Mouse (Mus musculus): Measurements from ENCODE around the gene Il20.

Il20 gene

DNA sequence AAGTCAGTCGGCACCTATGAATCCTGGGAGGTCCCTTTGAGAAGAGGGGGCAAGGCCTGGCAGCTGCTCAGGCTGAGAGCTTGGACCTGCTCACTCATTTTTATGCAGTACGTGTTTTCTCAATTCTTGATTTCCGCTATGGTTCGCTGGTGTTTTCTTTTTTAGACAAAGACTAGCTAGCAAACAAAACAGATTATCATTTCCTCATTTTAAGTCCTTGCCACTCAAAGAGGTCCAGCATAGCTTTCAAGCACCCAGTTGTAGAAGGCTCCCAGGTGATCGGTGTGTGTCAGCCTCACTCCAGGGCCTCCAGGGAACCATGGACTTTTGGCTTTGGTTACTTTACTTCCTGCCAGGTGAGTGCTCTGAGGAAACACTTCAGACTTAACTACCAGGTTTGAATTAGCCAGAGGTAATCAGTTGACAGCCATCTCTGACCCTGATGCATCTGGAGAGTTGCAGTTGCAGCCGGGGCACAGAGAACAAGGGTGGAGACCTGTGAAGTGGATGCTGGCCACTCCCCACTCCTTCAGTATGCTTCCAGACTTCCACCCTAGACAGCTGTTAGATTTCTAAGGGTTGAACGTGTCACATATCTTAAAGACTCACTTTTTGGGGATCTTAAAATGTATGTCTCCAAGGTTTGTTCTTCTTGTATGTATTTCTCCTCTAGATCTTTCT, 45.6 kb downstream of the Il20 start, which contains the start of gene Fcmr:
Gene Fcmr (plus strand): TSS at position 129 of the 681 bp plus-strand sequence.
- in situ Hi-C loops (cut with MboI) = no loop called here

DNA sequence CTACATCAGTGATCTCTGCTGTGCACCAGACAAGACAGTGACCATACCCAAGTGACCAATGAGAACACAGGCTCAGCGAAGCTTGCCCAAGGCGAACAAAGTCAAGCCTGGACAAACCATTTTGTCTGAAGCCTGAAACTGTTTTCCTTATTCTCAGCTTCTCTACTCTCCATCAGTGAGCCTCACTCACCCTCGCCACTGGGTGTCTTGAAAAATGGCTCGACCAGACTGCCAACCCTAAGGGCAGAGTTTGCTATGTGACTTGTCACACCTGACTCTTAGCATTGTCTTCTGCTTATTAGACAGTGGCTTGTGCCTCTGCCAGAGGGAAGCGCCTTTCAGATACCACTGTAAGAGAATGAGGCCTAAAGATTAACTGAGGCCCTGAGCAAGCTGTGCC, 46.5 kb downstream of the Il20 start:
- in situ Hi-C loops (cut with MboI) = no loop called here

DNA sequence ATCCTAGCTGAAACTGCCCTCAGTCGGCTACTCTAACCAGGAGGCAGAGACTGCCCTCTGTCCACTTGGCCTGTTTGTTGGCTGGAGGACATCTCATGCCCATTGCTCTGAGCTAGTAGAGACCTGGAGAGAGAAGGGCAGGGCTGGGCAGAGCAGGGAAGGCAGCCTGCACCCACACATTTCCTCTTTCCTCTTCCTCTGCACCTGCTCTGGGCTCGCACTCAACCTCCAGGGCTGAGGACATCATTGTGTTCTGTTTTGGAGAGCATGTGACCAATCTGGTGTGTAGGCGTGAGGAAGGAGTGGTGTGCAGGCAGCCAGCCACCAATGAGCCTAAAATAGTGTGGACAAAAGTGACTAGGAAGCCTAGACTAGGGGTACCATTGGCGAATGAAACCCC, 47.0 kb downstream of the Il20 start:
- in situ Hi-C loops (cut with MboI) = no loop called here

DNA sequence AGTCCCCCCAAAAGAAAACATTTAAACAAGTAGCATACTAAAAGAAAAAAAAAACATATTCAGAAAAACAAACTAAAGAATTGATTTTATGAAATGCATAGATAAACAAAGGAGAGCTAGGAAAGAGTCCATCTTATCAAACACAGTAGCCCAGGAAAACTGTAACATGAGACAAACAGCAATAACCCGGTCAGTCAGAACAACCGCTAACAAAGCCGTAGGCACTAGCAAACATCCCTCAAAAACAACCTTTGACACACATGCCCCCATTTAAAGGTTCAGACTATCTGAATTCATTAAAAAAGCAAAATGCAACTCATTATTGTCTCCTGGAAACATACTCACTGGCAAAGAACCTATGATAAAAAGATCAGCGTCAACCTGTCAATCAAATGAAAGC, 53.8 kb downstream of the Il20 start:
- in situ Hi-C loops (cut with MboI) = no loop called here
